Mouse (Mus musculus) CH12.LX (cell line): ENCODE results near the gene Surf6. TPM values are rescaled to one million over a fixed set of nuclear protein-coding genes. Genes with fewer than 3 reads are reported as not detected.

ENCODE experiments used
- DNase-seq: peaks from one replicate; pipeline ENCODE4 v3.0.0-alpha.2; 2013; ENCODE audit errors: extremely low read depth
- H3K27ac ChIP-seq: 2 replicates; pipeline ENCODE4 v1.5.1; 2012; ENCODE audit warnings: low read depth, mild to moderate bottlenecking, control low read depth, moderate library complexity; ENCODE audit not compliant: insufficient read depth
- H3K27me3 ChIP-seq: replicated peaks from 2 replicates; pipeline ENCODE3; 2012; ENCODE audit warnings: inconsistent platforms
- H3K36me3 ChIP-seq, 2 experiments: replicated peaks in 1 of 2; 2 replicates each; pipeline versions ENCODE3 to v1.6.1; 2012; ENCODE audit warnings: inconsistent platforms in 1 of 2, low read length in 1 of 2, mild to moderate bottlenecking in 1 of 2, mixed read lengths in 1 of 2, moderate library complexity in 1 of 2; ENCODE audit not compliant: control insufficient read depth in 1 of 2, insufficient read depth in 1 of 2
- H3K4me1 ChIP-seq, 2 experiments: 2 replicates each; pipeline ENCODE4 v1.6.1; 2012; ENCODE audit warnings: inconsistent platforms in 1 of 2, moderate library complexity in 1 of 2; ENCODE audit not compliant: insufficient read depth in 2 of 2, control insufficient read depth in 1 of 2
- H3K4me2 ChIP-seq: 2 replicates; pipeline ENCODE4 v1.6.1; 2012; ENCODE audit warnings: low read depth, mild to moderate bottlenecking, control low read depth; ENCODE audit not compliant: poor library complexity, insufficient read depth, severe bottlenecking
- H3K4me3 ChIP-seq, 3 experiments: fragments of 150-350 bp in 1 of 3; sonication (generic) in 1 of 3; replicated peaks in 1 of 3; 2 replicates each; pipeline versions ENCODE3 to v1.5.1; 2011 to 2012; ENCODE audit warnings: low read depth in 2 of 3, low read length in 2 of 3, mild to moderate bottlenecking in 2 of 3, moderate library complexity in 2 of 3, control low read depth in 1 of 3, improper control_type of control experiment in 1 of 3, inconsistent platforms in 1 of 3, mixed read lengths in 1 of 3; ENCODE audit not compliant: poor library complexity in 1 of 3
- H3K79me2 ChIP-seq: replicated peaks from 2 replicates; pipeline ENCODE4 v1.6.1; 2012; ENCODE audit warnings: mild to moderate bottlenecking, moderate library complexity; ENCODE audit not compliant: control insufficient read depth, poor library complexity, insufficient read depth, severe bottlenecking; ENCODE audit errors: extremely low read depth
- H3K9ac ChIP-seq: 2 replicates; pipeline ENCODE4 v1.6.1; 2012; ENCODE audit warnings: low read depth, mild to moderate bottlenecking, control low read depth, moderate library complexity; ENCODE audit not compliant: insufficient read depth
- H3K9me3 ChIP-seq: replicated peaks from 2 replicates; pipeline ENCODE3; 2012; ENCODE audit warnings: low read length, inconsistent platforms, mixed read lengths
- CTCF ChIP-seq, 2 experiments: IDR thresholded peaks in 1 of 2; conservative IDR thresholded peaks in 1 of 2; 2 replicates each; pipeline ENCODE4 v1.5.1; 2011 to 2012; ENCODE audit warnings: low read depth in 2 of 2, low read length in 2 of 2, improper control_type of control experiment in 1 of 2, inconsistent platforms in 1 of 2, mild to moderate bottlenecking in 1 of 2, moderate library complexity in 1 of 2
- ETS1 ChIP-seq: conservative IDR thresholded peaks from 2 replicates; pipeline ENCODE4 v1.6.1; 2012; ENCODE audit warnings: low read depth, mild to moderate bottlenecking, inconsistent platforms, low read length, improper control_type of control experiment, moderate library complexity
- GABPA ChIP-seq: IDR thresholded peaks from 2 replicates; pipeline ENCODE4 v1.6.1; 2012; ENCODE audit warnings: low read depth, low read length, improper control_type of control experiment, inconsistent platforms; ENCODE audit not compliant: insufficient replicate concordance
- HCFC1 ChIP-seq: IDR thresholded peaks from 2 replicates; pipeline ENCODE4 v1.6.1; 2012; ENCODE audit warnings: low read depth, mild to moderate bottlenecking, inconsistent platforms, low read length, improper control_type of control experiment
- IRF4 ChIP-seq: IDR thresholded peaks from 2 replicates; pipeline ENCODE4 v1.6.1; 2014; ENCODE audit warnings: low read depth, mild to moderate bottlenecking, inconsistent platforms, low read length, improper control_type of control experiment
- JUND ChIP-seq: conservative IDR thresholded peaks from 2 replicates; pipeline ENCODE4 v1.6.1; 2011; ENCODE audit warnings: low read depth, low read length, improper control_type of control experiment
- MAFK ChIP-seq: IDR thresholded peaks from 2 replicates; pipeline ENCODE4 v1.6.1; 2011; ENCODE audit warnings: low read length, improper control_type of control experiment; ENCODE audit not compliant: insufficient replicate concordance
- MAX ChIP-seq: IDR thresholded peaks from 2 replicates; pipeline ENCODE4 v1.6.1; 2011; ENCODE audit warnings: low read length, improper control_type of control experiment
- MAZ ChIP-seq: IDR thresholded peaks from 2 replicates; pipeline ENCODE4 v1.6.1; 2012; ENCODE audit warnings: low read depth, mild to moderate bottlenecking, inconsistent platforms, low read length, improper control_type of control experiment, moderate library complexity
- MEF2A ChIP-seq: IDR thresholded peaks from 2 replicates; pipeline ENCODE4 v1.6.1; 2014; ENCODE audit warnings: low read depth, mild to moderate bottlenecking, inconsistent platforms, low read length, improper control_type of control experiment, borderline replicate concordance
- MXI1 ChIP-seq: IDR thresholded peaks from 2 replicates; pipeline ENCODE4 v1.6.1; 2011; ENCODE audit warnings: mild to moderate bottlenecking, low read depth, low read length, improper control_type of control experiment
- MYC ChIP-seq: IDR thresholded peaks from 2 replicates; pipeline ENCODE4 v1.6.1; 2011; ENCODE audit warnings: low read depth, mild to moderate bottlenecking, improper control_type of control experiment, low read length
- SMC3 ChIP-seq: IDR thresholded peaks from 2 replicates; pipeline ENCODE4 v1.6.1; 2011; ENCODE audit warnings: low read depth, low read length, improper control_type of control experiment
- USF2 ChIP-seq: conservative IDR thresholded peaks from 2 replicates; pipeline ENCODE4 v1.6.1; 2011; ENCODE audit warnings: low read depth, low read length, improper control_type of control experiment
- ZMIZ1 ChIP-seq: IDR thresholded peaks from 2 replicates; pipeline ENCODE4 v1.6.1; 2012; ENCODE audit warnings: low read depth, mild to moderate bottlenecking, inconsistent platforms, low read length, improper control_type of control experiment
- ZNF384 ChIP-seq: IDR thresholded peaks from 2 replicates; pipeline ENCODE4 v1.6.1; 2012; ENCODE audit warnings: low read depth, low read length, improper control_type of control experiment, inconsistent platforms
- dilution Hi-C: fragments of 300-500 bp; cut with MboI; formaldehyde crosslinking; loops from 2 replicates; pipeline ENCODE4 v1.14.3; 2020; ENCODE audit warnings: low sequenced_read_pairs; ENCODE audit not compliant: extremely low pct_unique_long_range_greater_than_20kb, extremely low pct_ligation_motif_present
- in situ Hi-C: fragments of 300-500 bp; cut with MboI; formaldehyde crosslinking; loops from 3 replicates; pipeline ENCODE4 v1.14.3; 2019; ENCODE audit warnings: low sequenced_read_pairs, low pct_ligation_motif_present, low pct_unique_long_range_greater_than_20kb, mixed read lengths
- polyA plus RNA-seq: library from polyadenylated mRNA; unstranded; fragments of >175 nt; gene quantifications from 2 replicates; pipeline ENCODE4 v1.2.1, GENCODE M21; 2012; ENCODE audit warnings: low read depth; ENCODE audit not compliant: insufficient read length
- total RNA-seq, 2 experiments: library from RNA; depleted of rRNA; stranded (reverse); fragments of 300-350 nt in 1 of 2; fragments of >200 nt in 1 of 2; gene quantifications; 2 replicates each; pipeline ENCODE4 v1.2.3; 2012 to 2014

Gene Surf6
- total and polyA plus RNA-seq, 3 experiments: 29.0 to 47.5 (median 34.8) TPM

- TF ChIP-seq MAX (peak; percentile 3; the same call in 1 of the 2 replicates), HCFC1 (peak; percentile 80), ZMIZ1 (peak; percentile 94), MEF2A (no peak), GABPA (no peak), MXI1 (peak; percentile 73), MAFK (no peak), IRF4 (0 out of 2 replicates have a peak, but pooled peaks have one; percentile 7), ZNF384 (no peak), ETS1 (no peak), USF2 (no peak)
Observed at GRCm38 (mm10) chr2:26910124-26910993, 7.7 kb upstream of the Surf6 start, which contains the start of the genes Med22 and Rpl7a (continued).

DNA sequence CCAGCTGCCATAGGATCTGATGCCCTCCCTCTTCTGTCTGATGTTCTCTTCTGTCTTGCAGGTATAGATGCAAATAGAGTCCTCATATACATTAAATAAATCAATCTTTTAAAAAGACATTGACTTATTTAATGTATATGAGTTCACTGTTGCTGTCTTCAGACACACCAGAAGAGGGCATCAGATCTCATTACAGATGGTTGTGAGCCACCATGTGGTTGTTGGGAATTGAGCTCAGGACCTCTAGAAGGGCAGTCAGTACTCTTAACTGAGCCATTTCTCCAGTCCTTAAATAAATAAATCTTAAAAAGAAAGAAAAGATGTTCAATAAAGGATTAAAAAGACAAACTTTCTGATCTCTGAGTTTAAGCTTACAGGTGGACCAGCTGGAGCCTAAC lies 6.7 kb upstream of the Surf6 start:
- peaks cover 61% of the 10 kb centered on the region for H3K79me2 ChIP-seq
- dilution Hi-C loops: no loop called here
- peaks cover 62 to 77% of the 10 kb centered on the region in 2 experiments for H3K36me3 ChIP-seq

DNA sequence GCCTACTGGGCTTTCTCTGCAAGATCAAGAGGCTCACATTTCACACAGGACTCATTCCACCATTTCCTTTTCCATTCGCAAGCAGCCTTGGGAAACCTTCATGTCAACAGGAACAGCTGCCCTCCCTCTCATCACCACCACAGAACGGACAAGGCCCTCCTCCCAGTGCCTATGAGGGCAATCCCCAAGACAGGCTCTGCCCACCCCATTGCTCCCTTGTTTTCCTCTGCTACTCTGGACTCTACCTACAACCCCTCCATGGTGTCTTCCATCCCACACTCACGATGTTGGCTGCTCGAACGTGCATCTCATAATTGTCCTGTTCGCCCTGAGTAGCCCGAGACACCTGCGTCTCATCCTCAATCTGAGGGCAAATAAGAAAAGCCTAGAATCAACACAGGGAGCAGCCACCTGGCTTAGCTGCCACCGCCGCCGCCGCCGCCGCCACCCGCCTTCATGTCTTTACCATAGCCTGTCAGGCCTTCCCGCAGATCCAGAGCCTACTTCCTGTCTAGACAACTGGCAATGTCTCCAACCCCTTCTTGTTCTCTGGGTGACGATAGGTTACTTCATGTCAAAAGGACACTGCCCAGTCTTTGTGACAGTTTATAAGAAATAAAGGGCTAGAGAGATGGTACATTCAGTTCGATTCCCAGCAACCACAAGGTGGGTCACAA lies 6.2 kb upstream of the Surf6 start:
- dilution Hi-C loops: no loop called here
- no peaks in the 10 kb centered on the region for H3K27me3 ChIP-seq
- H3K79me2 ChIP-seq: peaks cover 56% of the 10 kb centered on the region
- TF ChIP-seq MXI1: no peak
- no peak for TF ChIP-seq MAFK
- TF ChIP-seq SMC3: no peak
- no peak for TF ChIP-seq JUND
- peaks cover 19 to 47% of the 10 kb centered on the region in 2 experiments for H3K4me1 ChIP-seq
- H3K4me3 ChIP-seq: peak overlapping the region; percentile 48 to 69 (median 56)
- H3K27ac ChIP-seq: no peak overlapping the region
- H3K9me3 ChIP-seq: no peaks in the 10 kb centered on the region
- DNase-seq: no peak
- H3K4me2 ChIP-seq: peak overlapping the region; percentile 90
- in situ Hi-C loops: no loop called here
- peak overlapping the region; percentile 59 for H3K9ac ChIP-seq
- H3K36me3 ChIP-seq: peaks cover 56 to 77% of the 10 kb centered on the region in 2 experiments

More for the DNA sequence above, 6.7 kb upstream of the Surf6 start:
- H3K27me3 ChIP-seq: no peaks in the 10 kb centered on the region
- peak; percentile 85 for TF ChIP-seq MYC
- TF ChIP-seq MAZ: no peak
- peak; percentile 36 to 71; a peak in 2 of 4 replicates for TF ChIP-seq CTCF (conservative IDR thresholded peaks at IDR 0.05 in 1 of 2, IDR thresholded peaks at IDR 0.05 in 1 of 2; ENCODE audit: low read depth in 2 of 2, low read length in 2 of 2)
- peak; percentile 28 for TF ChIP-seq SMC3
- peaks cover 18 to 47% of the 10 kb centered on the region in 2 experiments for H3K4me1 ChIP-seq
- in situ Hi-C loops: no loop called here
- no peaks in the 10 kb centered on the region for H3K9me3 ChIP-seq
- peak overlapping the region; percentile 90 for H3K4me2 ChIP-seq
- peak overlapping the region; percentile 59 for H3K9ac ChIP-seq
- peak overlapping the region; percentile 69 to 94 (median 71) for H3K4me3 ChIP-seq
- no peak overlapping the region for H3K27ac ChIP-seq
- DNase-seq: no peak
